In the genomic region with DNA sequence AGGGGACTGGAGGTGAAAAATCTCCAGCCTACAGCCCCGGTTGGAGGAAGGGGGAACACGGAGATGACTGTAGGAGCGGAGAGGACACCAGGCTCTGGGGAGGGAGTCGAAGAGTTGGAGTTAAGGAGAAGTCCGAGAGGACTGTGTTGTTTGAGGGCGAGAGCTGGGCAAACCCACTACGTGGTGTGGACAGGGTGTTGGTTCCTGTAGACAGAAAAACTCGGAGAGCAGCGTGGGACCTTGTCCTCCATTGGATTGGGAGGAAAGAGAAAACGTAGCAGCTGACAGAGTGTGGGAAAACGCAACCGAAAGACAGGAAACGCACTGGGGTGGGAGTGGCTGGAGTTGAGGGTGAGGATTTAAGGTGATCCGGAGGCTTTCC, we compare ENCODE assay signal across 8 mouse cellular contexts. TPM values are rescaled to one million over a fixed set of nuclear protein-coding genes. Genes with fewer than 3 reads are reported as not detected.
DNase-seq lines count a peak whose midpoint lies in the region; ATAC-seq and TF ChIP-seq lines count a peak whose summit lies in the region.

No protein-coding gene starts in this region.

- H3K27ac ChIP-seq in heart, embryonic 11.5 days (ENCODE audit: low read depth, low read length): peak overlapping the region; percentile 83
- peak overlapping the region; percentile 84 for H3K27ac ChIP-seq in kidney, embryonic 15.5 days
- peak overlapping the region; percentile 99 for H3K27ac ChIP-seq in stomach, postnatal 0 days (replicated peaks)

- WGBS in heart, embryonic 11.5 days (ENCODE audit: insufficient replicate concordance): under 1% methylated on average over 14 of the region's 14 CpGs
- WGBS in kidney, embryonic 15.5 days: under 1% methylated on average over 14 of the region's 14 CpGs
- WGBS in stomach, postnatal 0 days: 1% methylated on average over 14 of the region's 14 CpGs

- peak; percentile 52 for DNase-seq in kidney, adult 18-20 months
- no peak for DNase-seq in kidney, adult 11 months
- peak; percentile 55 for DNase-seq in brain, adult 2 months (ENCODE audit: low read depth, low spot score)
- peak; percentile 58 for DNase-seq in lung, postnatal 14 days
- peak; percentile 78 for DNase-seq in stomach, postnatal 0 days (ENCODE audit: low spot score)
- no peak for DNase-seq in cerebellum, adult 18-20 months

- no peaks in the 10 kb centered on the region for H3K9me3 ChIP-seq in heart, embryonic 11.5 days (replicated peaks; ENCODE audit: control insufficient read depth, low read length)
- H3K9me3 ChIP-seq in kidney, embryonic 15.5 days (replicated peaks): no peaks in the 10 kb centered on the region
- no peaks in the 10 kb centered on the region for H3K9me3 ChIP-seq in stomach, postnatal 0 days (ENCODE audit: control insufficient read depth, low read length)

- H3K4me1 ChIP-seq in heart, embryonic 11.5 days (ENCODE audit: control insufficient read depth, insufficient read depth, low read length): peaks cover 11% of the 10 kb centered on the region
- H3K4me1 ChIP-seq in kidney, embryonic 15.5 days: peaks cover 42% of the 10 kb centered on the region
- peaks cover 3% of the 10 kb centered on the region; the same call in 1 of the 2 replicates for H3K4me1 ChIP-seq in stomach, postnatal 0 days (replicated peaks; ENCODE audit: control insufficient read depth, insufficient read depth)

- peak overlapping the region; percentile 78 for H3K4me3 ChIP-seq in heart, embryonic 11.5 days (ENCODE audit: low read depth, low read length)
- H3K4me3 ChIP-seq in kidney, embryonic 15.5 days (replicated peaks): peak overlapping the region; percentile 66
- H3K4me3 ChIP-seq in stomach, postnatal 0 days (ENCODE audit: low read depth, low read length): peak overlapping the region; percentile 86

- TF ChIP-seq CTCF in stomach, postnatal 0 days (IDR thresholded peaks at IDR 0.05; ENCODE audit: low read depth): no peak

- H3K4me2 ChIP-seq in heart, embryonic 11.5 days: peak overlapping the region; percentile 99
- H3K4me2 ChIP-seq in kidney, embryonic 15.5 days: peak overlapping the region; percentile 98
- H3K4me2 ChIP-seq in stomach, postnatal 0 days (replicated peaks; ENCODE audit: low read depth): peak overlapping the region; percentile 94

- H3K9ac ChIP-seq in heart, embryonic 11.5 days (ENCODE audit: low read depth, low read length): peak overlapping the region; percentile 83
- peak overlapping the region; percentile 77 for H3K9ac ChIP-seq in kidney, embryonic 15.5 days
- peak overlapping the region; percentile 97 for H3K9ac ChIP-seq in stomach, postnatal 0 days (ENCODE audit: low read length)

- no peaks in the 10 kb centered on the region for H3K27me3 ChIP-seq in heart, embryonic 11.5 days (ENCODE audit: control insufficient read depth, insufficient read depth, low read length)
- no peaks in the 10 kb centered on the region for H3K27me3 ChIP-seq in kidney, embryonic 15.5 days
- no peaks in the 10 kb centered on the region for H3K27me3 ChIP-seq in stomach, postnatal 0 days (ENCODE audit: control insufficient read depth, insufficient read depth, low read length)

- no peak for TF ChIP-seq EP300 in stomach, postnatal 0 days (optimal IDR thresholded peaks at IDR 0.05)

- ATAC-seq in heart, embryonic 11.5 days (replicated peaks; ENCODE audit: insufficient number of reproducible peaks, low FRiP score, low TSS enrichment): peak; percentile 4; the same call in 1 of the 2 replicates
- ATAC-seq in kidney, embryonic 15.5 days (replicated peaks; ENCODE audit: low FRiP score): 0 out of 2 replicates have a peak, but pooled peaks have one; percentile 6
- ATAC-seq in stomach, postnatal 0 days (ENCODE audit: low FRiP score, low TSS enrichment): peak; percentile 12

- peaks cover 31% of the 10 kb centered on the region for H3K36me3 ChIP-seq in heart, embryonic 11.5 days (ENCODE audit: control insufficient read depth, insufficient read depth, low read length)
- H3K36me3 ChIP-seq in kidney, embryonic 15.5 days: peaks cover 40% of the 10 kb centered on the region
- peaks cover 17% of the 10 kb centered on the region for H3K36me3 ChIP-seq in stomach, postnatal 0 days (ENCODE audit: control insufficient read depth, insufficient read depth, low read length)

RNA-seq across cellular contexts. Expression of a gene that starts 0.6 kb away (rescaled TPM):
- 26.4 and 37.0 TPM in 2 replicates for polyA plus RNA-seq in heart, embryonic 11.5 days (2014; fragmentation: Nextera tagmentation; extraction: Ambion mirVana)
- polyA plus RNA-seq in kidney, embryonic 15.5 days (2015; fragmentation: Nextera tagmentation; extraction: Ambion mirVana): 47.6 and 60.0 TPM in 2 replicates
- 18.1 and 22.4 TPM in 2 replicates for polyA plus RNA-seq in stomach, postnatal 0 days (2015; fragmentation: Nextera tagmentation; extraction: Ambion mirVana)

RNA-seq across cellular contexts. Expression of a gene that starts 4.9 kb away (rescaled TPM):
- not detected in 2 replicates for polyA plus RNA-seq in heart, embryonic 11.5 days (2014; fragmentation: Nextera tagmentation; extraction: Ambion mirVana)
- 0.19 TPM in 1 of 2 replicates, not detected in the other for polyA plus RNA-seq in kidney, embryonic 15.5 days (2015; fragmentation: Nextera tagmentation; extraction: Ambion mirVana)
- 1.1 TPM in 2 replicates for polyA plus RNA-seq in stomach, postnatal 0 days (2015; fragmentation: Nextera tagmentation; extraction: Ambion mirVana)

RNA-seq across cellular contexts. Expression of a gene that starts 5.8 kb away (rescaled TPM):
- 22.0 and 23.4 TPM in 2 replicates for polyA plus RNA-seq in heart, embryonic 11.5 days (2014; fragmentation: Nextera tagmentation; extraction: Ambion mirVana)
- 28.3 and 35.9 TPM in 2 replicates for polyA plus RNA-seq in kidney, embryonic 15.5 days (2015; fragmentation: Nextera tagmentation; extraction: Ambion mirVana)
- polyA plus RNA-seq in stomach, postnatal 0 days (2015; fragmentation: Nextera tagmentation; extraction: Ambion mirVana): 63.7 and 72.4 TPM in 2 replicates

RNA-seq across cellular contexts. Expression of a gene that starts 5.8 kb away (rescaled TPM):
- polyA plus RNA-seq in heart, embryonic 11.5 days (2014; fragmentation: Nextera tagmentation; extraction: Ambion mirVana): 7.2 and 7.8 TPM in 2 replicates
- polyA plus RNA-seq in kidney, embryonic 15.5 days (2015; fragmentation: Nextera tagmentation; extraction: Ambion mirVana): 17.5 and 19.3 TPM in 2 replicates
- polyA plus RNA-seq in stomach, postnatal 0 days (2015; fragmentation: Nextera tagmentation; extraction: Ambion mirVana): 10.7 and 12.2 TPM in 2 replicates

RNA-seq across cellular contexts. Expression of a gene that starts 19.4 kb away (rescaled TPM):
- 8.1 and 11.8 TPM in 2 replicates for polyA plus RNA-seq in heart, embryonic 11.5 days (2014; fragmentation: Nextera tagmentation; extraction: Ambion mirVana)
- 8.2 and 9.1 TPM in 2 replicates for polyA plus RNA-seq in kidney, embryonic 15.5 days (2015; fragmentation: Nextera tagmentation; extraction: Ambion mirVana)
- 1.3 and 1.7 TPM in 2 replicates for polyA plus RNA-seq in stomach, postnatal 0 days (2015; fragmentation: Nextera tagmentation; extraction: Ambion mirVana)

Comparison
In these comparisons a context has a peak if more than half of its experiments do, and no peak if none do; other contexts are left out.
1. DNase-seq: peak in kidney, adult 18-20 months (single experiment), brain, adult 2 months (single experiment), lung, postnatal 14 days (single experiment) and stomach, postnatal 0 days (single experiment); none in kidney, adult 11 months (single experiment) and cerebellum, adult 18-20 months (0 of 2).
2. Peak in every context shown above with its lines, with median percentiles within 50 percentile points of each other: ATAC-seq, H3K27ac ChIP-seq, H3K4me2 ChIP-seq, H3K4me3 ChIP-seq and H3K9ac ChIP-seq.